Mouse (Mus musculus) duodenum, adult 2 months (tissue): Measurements from ENCODE around the gene 4930548H24Rik. TPM values are rescaled to one million over a fixed set of nuclear protein-coding genes. Genes with fewer than 3 reads are reported as not detected.

ENCODE experiments used
- polyA plus RNA-seq: library from polyadenylated mRNA; depleted of rRNA; stranded (reverse); fragments of >200 nt; gene quantifications from 2 replicates; pipeline ENCODE4 v1.2.3, GENCODE M21; 2012; ENCODE audit warnings: low replicate concordance; rRNA removed

The 4930548H24Rik gene
- not detected in 2 replicates for polyA plus RNA-seq

GRCm38 (mm10) chr5:31485440-31485839 lies at the start of gene 4930548H24Rik:
Gene 4930548H24Rik, plus strand, starts transcription at chr5:31485740.

GRCm38 (mm10) chr5:31451878-31452561 lies 33.5 kb upstream of the 4930548H24Rik start, which contains the start of gene Zfp512:
Gene Zfp512, plus strand, starts transcription at chr5:31452431.

GRCm38 (mm10) chr5:31494513-31495297 lies 9.2 kb downstream of the 4930548H24Rik start, which contains the start of gene Gpn1:
Gene Gpn1, plus strand, starts transcription at chr5:31494741.

GRCm38 (mm10) chr5:31526354-31527116 lies 41.0 kb downstream of the 4930548H24Rik start, which contains the start of gene Slc4a1ap:
Gene Slc4a1ap, plus strand, starts transcription at chr5:31526995.

GRCm38 (mm10) chr5:31527707-31528106 lies 42.2 kb downstream of the 4930548H24Rik start, which contains the start of gene Supt7l:
Gene Supt7l, minus strand, starts transcription at chr5:31527807.

Other genes with a start within 250 kb of the 4930548H24Rik start
- 185 and 336 TPM in 2 replicates for gene Nrbp1, start 244.9 kb upstream of the 4930548H24Rik start, polyA plus RNA-seq
- 1.2 TPM in 1 of 2 replicates, not detected in the other for gene Gm9970, start 244.5 kb upstream of the 4930548H24Rik start, polyA plus RNA-seq
- 217 and 238 TPM in 2 replicates for gene Krtcap3, start 234.0 kb upstream of the 4930548H24Rik start, polyA plus RNA-seq
- gene Ift172, start 194.6 kb upstream of the 4930548H24Rik start, polyA plus RNA-seq = 31.0 and 35.5 TPM in 2 replicates
- gene Fndc4, start 189.7 kb upstream of the 4930548H24Rik start, polyA plus RNA-seq = 2.6 and 5.2 TPM in 2 replicates
- not detected in 2 replicates for gene Gckr, start 188.3 kb upstream of the 4930548H24Rik start, polyA plus RNA-seq
- gene Zfp512, start 33.3 kb upstream of the 4930548H24Rik start, polyA plus RNA-seq = 3.0 and 4.6 TPM in 2 replicates
- 3.9 and 15.5 TPM in 2 replicates for gene Gpn1, start 9.0 kb downstream of the 4930548H24Rik start, polyA plus RNA-seq
- gene Slc4a1ap, start 41.3 kb downstream of the 4930548H24Rik start, polyA plus RNA-seq = 7.0 and 9.3 TPM in 2 replicates
- 4.6 and 6.4 TPM in 2 replicates for gene Supt7l, start 42.1 kb downstream of the 4930548H24Rik start, polyA plus RNA-seq
- gene Mrpl33, start 111.2 kb downstream of the 4930548H24Rik start, polyA plus RNA-seq = 3.8 and 4.0 TPM in 2 replicates
- 8.7 and 16.7 TPM in 2 replicates for gene Rbks, start 211.9 kb downstream of the 4930548H24Rik start, polyA plus RNA-seq
- gene Babam2, start 211.9 kb downstream of the 4930548H24Rik start, polyA plus RNA-seq = 18.7 and 19.2 TPM in 2 replicates